15 mouse cellular contexts compared by ENCODE assay signal in the genomic region with DNA sequence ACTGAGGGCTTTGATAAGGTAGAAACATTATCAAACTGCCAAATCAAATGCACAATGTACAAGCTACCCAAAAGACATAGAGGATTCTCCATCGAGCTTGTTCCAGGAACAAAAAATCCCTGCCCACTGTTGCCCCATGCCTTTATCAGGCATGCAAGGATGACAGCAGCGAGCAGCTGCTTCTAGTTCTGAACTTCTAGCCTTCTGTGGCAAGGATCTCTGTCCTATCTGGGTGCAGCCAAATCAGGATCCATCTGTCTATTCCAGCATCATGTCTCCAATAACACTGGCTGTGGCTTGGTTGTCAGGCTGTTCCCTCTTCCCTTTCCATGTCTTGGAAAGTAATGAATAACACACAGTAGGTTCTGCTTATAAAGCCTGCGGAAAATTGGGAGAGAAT.
"Had no signal": no experiment of that assay in that cellular context is flagged by ENCODE, and none has a peak within 500 bp of the region (broad histone marks: within the 10 kb centered on the region; RNA-seq: fewer than 3 reads in every experiment).

No protein-coding gene starts in this region.

- H3K4me1 ChIP-seq: midbrain, embryonic 10.5 days; midbrain, embryonic 12.5 days; neural tube, embryonic 12.5 days; stomach, embryonic 15.5 days had no signal

- H3K36me3 ChIP-seq: midbrain, embryonic 10.5 days; midbrain, embryonic 12.5 days; neural tube, embryonic 12.5 days; stomach, embryonic 15.5 days had no signal

- H3K4me2 ChIP-seq: lung, embryonic 14.5 days; midbrain, embryonic 12.5 days; neural tube, embryonic 12.5 days; stomach, embryonic 15.5 days had no signal

- H3K9ac ChIP-seq: lung, embryonic 14.5 days; midbrain, embryonic 12.5 days; neural tube, embryonic 12.5 days; stomach, embryonic 15.5 days had no signal

- H3K9me3 ChIP-seq: midbrain, embryonic 10.5 days; midbrain, embryonic 12.5 days; neural tube, embryonic 12.5 days; stomach, embryonic 15.5 days had no signal

- DNase-seq: lung, adult 18-20 months; lung, embryonic 14.5 days; lung, postnatal 10 days; lung, postnatal 4 days; midbrain, embryonic 14.5 days; right cerebral cortex, postnatal 14 days; thymus, adult 2 months; thymus, postnatal 25 days; thymus, postnatal 4 days had no signal

- H3K27me3 ChIP-seq: midbrain, embryonic 12.5 days; neural tube, embryonic 12.5 days; stomach, embryonic 15.5 days had no signal

- H3K4me3 ChIP-seq: midbrain, embryonic 10.5 days; midbrain, embryonic 12.5 days; neural tube, embryonic 12.5 days; stomach, embryonic 15.5 days had no signal

- H3K27ac ChIP-seq: midbrain, embryonic 10.5 days; midbrain, embryonic 12.5 days; neural tube, embryonic 12.5 days; stomach, embryonic 15.5 days; stomach, postnatal 0 days had no signal

- ATAC-seq: midbrain, embryonic 16.5 days had no signal
